Mouse (Mus musculus) lung, postnatal 4 days (tissue): Measurements from ENCODE around the gene Pelo.

Source experiments
- DNase-seq, 2 experiments: peaks; one replicate each; pipeline ENCODE4 v3.0.0; 2021

Gene Pelo

GRCm38 (mm10) chr13:115096216-115096615 is 6.2 kb upstream of the Pelo start:
- DNase-seq = no peak

- DNase-seq = no peak
These were observed 5.4 kb upstream of the Pelo start for GRCm38 (mm10) chr13:115095392-115095791.

GRCm38 (mm10) chr13:115091511-115091910 is 1.5 kb upstream of the Pelo start:
- DNase-seq = no peak

DNA sequence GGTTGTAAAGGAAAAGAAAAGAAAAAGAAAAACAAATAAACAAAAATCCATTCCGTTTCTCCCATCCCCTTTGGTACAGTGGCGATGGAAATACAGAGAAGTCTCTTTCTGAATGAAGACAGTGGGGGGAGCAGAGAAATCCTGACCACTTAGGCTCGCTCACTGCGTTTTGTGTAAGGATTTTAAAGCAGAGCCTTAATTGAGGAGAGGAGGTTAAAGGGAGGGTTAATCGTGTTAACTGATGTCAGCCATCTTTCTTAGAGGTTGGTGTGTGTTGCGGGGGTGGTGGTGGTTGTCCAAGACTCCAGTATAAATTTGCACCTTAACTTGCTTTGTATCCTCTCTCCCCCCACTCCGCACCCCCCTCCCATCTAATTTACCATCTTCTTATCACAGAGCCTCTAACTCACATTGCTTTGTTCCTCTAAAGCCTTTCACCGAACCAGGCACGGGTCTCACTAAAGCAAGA is 1.0 kb upstream of the Pelo start:
- DNase-seq = no peak

DNA sequence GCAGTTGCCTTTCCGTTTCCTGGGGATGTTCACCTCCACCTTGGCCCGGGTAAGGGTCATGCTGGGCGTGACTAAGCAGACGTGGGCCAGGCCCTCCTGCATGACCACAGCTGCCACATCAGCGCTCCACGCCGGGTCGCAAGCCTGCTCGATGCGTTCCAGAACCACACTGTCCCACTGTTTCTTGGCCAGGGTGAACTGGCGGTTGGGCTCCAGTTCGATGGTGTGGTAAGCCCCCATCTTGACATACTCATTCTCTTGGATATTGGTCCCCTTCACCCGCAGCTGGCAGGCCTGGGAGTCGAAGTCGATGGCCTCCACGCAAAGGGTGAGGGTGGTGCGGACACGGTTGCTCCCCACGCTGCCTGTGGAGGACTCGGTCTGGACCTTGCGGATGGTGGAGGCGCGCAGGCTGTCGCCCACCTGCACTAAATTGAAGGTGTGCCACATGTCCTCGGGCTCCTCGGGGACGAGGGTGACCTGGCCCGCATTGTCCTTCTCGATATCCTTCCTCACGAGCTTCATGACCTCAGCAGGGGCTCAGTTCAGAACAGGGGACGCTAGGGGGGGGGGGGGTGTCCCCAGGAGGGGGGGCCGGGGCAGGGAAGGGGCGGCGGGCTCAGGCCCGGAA is 476 bp downstream of the Pelo start:
- DNase-seq = peak; percentile 33 to 49

DNA sequence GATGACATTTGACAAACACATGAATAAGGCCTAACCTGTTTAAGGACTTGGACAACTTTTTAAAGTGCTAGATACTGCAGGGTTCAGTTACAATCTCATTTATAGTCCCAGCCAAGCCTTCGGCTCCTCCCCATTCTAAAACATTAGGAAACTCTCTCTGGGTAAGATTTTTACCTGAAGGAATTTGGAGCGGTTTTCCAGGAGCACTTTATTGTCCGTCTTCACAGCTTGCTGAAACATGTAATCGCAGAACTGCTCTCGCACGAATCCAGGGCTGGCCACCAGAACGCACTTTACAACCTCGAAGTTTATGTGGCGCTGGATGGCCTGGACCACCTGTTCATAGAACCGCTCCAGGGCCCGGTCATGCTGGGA is 979 bp downstream of the Pelo start:
- no peak for DNase-seq

DNA sequence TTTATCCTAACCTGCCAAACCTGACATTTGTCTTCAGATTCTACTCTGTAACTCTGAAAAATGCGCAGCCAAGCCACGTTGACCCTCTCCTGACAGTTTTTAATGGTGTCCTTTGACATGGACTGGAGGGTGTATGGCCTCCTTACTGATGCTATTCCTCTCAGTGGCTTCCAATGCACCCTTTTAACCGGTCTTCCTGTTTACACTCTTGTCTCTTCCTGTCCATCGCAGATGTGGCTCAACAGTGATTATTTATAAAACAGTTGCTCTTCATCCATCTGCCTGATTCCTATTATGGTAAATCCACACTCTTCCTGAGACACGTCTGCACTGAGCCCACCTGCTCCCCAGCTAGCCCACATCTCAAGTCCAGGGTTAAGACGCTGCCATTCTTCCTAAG is 4.0 kb downstream of the Pelo start:
- no peak for DNase-seq

DNA sequence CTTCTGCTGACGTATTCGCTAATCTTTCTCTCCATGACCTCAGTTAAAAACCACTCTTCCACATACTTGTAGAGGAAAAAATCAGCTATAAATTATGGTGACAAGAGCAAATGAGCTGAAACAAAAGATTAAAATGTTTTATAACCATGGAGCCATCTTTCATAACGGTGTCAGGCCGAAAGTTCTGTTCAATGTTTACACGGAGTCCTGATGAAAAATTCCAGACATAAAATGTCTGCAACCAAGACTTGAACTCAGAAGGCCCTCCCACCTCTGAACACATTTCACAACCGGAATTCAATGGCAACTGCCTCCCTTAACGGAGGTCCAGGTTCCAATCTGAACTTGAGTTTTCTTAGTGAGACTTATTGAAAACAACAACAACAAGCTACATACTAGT is 7.6 kb downstream of the Pelo start:
- no peak for DNase-seq

GRCm38 (mm10) chr13:115079996-115080585 is 9.9 kb downstream of the Pelo start:
- no peak for DNase-seq

GRCm38 (mm10) chr13:115078997-115079685 is 10.8 kb downstream of the Pelo start:
- no peak for DNase-seq

DNA sequence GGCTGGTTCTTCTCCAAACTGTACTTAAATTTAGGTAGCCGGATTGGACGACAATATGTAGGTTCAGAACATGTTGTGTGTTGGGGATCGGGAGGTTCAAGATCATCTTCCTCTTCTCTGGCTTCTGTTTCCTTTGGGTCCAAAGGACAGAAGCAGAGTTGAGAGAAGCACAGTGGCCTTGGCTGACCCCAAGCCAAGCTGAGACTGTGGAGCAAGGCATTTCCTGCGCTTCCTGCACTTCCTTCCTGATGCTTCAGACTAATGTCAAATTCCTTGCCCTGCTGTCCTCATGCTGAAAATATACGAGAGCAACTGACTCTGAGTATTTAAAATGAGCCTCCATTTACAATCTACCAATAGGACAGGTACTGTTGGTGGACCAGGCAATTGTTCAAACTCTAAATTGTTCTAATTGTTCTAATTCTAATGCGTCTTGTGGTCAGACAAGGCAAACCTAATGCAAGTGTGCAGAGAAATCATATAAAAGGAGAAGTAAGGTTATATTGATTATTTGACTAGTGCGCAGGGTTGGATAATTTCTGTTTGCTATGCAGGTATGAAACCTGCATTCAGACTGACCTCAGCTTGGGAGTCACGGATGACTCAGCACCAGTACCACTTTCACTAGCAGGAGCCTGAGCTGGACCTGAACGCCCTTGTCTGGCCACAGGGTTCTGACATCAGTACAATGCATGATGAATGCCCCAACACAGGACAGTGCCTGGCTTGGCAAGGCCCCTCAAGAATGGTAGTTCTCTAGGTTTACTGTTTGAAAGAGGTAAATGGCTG is 12.4 kb downstream of the Pelo start:
- DNase-seq = peak in 1 of 2 experiments; percentile 44

DNA sequence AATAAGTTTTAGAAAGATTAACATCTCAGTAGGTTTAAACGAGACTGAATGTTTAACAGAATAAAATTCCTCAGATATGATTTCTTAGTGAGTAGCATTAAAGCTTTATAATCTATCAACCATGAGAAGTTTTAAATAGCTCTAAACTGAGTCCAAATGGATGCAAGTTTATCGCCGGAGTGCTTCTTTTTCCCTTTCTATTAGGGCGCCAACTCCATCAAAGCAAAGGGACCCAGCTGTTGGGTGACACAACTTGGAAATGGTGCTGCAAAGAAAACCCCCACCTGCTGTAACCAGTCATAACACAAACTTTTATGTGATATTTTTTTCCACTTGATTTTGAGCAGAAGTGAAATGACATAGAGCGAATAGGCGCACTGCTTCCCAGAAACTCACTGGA is 17.6 kb downstream of the Pelo start:
- DNase-seq = peak in 1 of 2 experiments; percentile 32

- DNase-seq = no peak
These were observed 18.6 kb downstream of the Pelo start for GRCm38 (mm10) chr13:115071431-115071830.

DNA sequence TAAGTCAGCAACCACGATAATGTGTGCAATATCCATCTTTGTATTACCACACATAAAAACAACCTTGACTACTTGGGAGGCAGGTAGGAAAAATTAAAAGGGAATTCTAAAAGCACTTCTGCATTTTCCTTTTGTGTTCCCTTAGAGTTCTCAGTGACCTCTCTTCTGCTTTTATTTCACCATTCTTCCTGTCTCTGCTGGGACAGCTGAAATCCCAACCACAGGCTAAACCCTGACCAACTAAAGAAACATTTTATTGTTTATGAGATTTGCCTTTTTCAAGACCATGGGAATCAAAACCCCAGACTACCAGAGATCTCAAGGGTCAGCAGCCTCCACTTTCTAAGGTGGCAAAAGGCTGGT is 22.0 kb downstream of the Pelo start:
- DNase-seq = no peak

GRCm38 (mm10) chr13:115067324-115067967 is 22.5 kb downstream of the Pelo start:
- DNase-seq = no peak

DNA sequence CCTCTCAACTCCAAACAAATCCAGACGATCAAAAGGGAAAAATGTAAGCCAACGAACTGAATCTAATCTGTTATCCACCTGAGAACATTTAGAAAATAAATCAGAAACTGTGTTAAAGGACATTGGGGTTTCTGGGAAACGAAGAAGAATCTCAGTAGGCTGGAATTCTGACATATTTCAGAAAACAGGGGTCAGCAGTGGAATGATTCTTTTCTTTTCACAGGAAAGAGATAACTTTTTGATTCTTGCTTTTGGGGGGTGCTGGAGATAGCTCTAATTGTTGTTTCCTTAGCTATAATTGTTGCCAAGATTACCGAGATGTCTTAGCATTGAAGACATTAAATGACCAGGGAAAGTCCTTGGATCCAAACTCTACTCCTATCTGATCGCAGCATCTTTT is 32.4 kb downstream of the Pelo start:
- no peak for DNase-seq

DNA sequence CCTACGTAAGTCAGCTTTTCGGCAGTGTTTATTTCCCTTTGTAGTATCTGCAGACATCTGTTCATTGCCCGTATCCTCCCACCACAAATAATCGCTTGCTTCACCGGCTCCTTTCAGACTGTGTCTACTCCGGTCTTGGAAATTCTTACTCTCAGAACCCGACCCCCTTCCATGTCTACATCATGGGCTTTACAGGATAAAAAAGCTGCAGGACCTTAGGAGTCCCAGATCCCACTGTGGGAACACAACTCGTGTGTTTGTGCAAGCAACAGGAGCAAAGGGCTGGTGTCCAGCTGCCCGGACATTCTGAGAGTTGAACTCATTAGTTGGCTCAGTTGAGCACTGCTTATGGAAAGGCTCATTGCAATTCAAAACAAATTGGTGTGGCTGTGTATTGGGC is 35.2 kb downstream of the Pelo start:
- peak in 1 of 2 experiments; percentile 51 for DNase-seq

DNA sequence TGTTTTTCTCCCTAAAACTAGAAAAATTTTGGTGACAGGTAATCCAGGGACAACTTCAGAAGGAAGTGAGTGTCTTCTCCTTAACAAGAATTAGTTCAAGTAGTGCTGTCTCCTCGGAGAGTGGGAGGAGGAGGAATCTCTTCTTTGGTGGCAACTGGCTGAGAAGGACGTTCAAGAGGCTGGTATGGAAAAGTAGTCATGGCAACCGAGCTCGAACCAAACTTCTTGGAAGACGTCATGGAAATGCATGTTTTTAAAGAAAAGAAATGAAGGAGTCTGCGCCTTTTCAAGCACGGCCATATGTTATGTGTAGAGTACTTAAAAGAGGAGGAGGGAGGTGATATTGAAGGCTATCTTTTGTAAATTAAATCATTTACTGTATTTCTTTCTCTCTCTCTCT is 37.4 kb downstream of the Pelo start:
- DNase-seq = no peak

DNA sequence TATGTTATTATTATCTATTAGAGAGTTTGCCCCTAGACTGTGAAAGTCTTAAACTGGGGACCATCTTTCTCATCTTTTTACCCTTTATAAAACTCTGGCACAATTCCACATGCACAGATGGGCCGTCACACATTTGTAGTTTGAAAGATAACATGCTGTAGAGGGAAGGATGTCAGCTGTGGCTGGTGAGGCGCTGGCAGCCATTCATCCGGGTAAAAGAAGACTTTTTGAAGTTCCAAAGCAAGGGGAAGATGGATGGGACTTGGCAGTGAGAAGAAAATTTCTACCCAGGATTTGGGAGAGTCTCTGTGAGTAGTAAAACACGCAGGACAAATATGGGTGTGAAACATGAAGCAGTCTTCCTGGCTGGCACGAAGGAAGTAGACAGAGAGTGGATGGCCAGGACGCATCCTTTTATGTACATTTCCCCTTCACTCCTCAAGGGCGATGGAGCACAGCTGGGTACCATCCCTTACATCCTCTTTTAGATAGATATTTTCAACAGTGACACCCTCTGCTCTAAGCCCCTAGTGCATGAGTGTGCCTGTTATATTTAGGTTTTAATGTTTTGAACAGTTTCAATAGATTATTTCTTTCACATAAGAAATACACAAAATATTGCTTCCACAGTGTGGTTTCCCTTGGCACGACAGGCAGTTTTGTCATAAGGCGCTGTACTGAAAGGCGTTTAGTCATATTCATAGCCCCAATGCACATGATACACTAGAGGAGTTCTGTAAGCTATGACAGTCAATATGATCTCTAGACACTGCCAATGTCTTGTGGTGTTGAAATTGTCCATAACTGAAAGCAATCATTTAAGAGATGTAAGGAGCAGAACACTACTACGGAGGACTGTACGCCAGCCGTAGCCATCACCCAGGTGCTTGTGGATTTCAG is 39.1 kb downstream of the Pelo start:
- peak; percentile 38 to 76 for DNase-seq

GRCm38 (mm10) chr13:115042652-115043051 is 47.3 kb downstream of the Pelo start:
- no peak for DNase-seq
